Mouse (Mus musculus): ENCODE results near the gene Zfp879. TPM values are rescaled to one million over a fixed set of nuclear protein-coding genes. Genes with fewer than 3 reads are reported as not detected.

Gene Zfp879
- polyA plus RNA-seq, 1 experiment from 2014 or later = 0.49 TPM

DNA sequence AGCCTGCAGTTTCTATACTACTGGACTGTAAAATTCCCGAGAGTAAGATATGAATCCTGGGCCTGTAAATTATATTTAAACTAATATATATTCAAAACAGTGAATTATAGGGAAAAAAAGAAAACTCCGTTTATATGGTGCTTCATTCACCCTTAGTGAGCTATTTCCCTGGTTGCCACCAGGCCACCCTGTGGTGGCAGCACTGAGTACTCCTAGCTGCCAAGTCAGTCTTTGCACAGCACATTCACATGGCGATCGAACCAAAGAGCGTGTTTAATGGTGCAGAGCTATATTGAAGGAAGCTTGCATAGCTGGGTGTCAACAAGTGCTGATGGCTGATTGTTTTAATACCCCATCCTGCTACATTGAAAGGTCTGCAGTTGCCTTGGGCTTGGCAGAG, 5.7 kb upstream of the Zfp879 start:
- H3K4me3 ChIP-seq = no peak overlapping the region
- H3K9ac ChIP-seq = no peak overlapping the region
- no peak for ATAC-seq (ENCODE audit: extremely low read depth, insufficient number of reproducible peaks, low FRiP score, low TSS enrichment)
- WGBS = 70% methylated on average over 5 of the region's 5 CpGs
- H3K4me1 ChIP-seq = peaks cover 32% of the 10 kb centered on the region
- H3K27ac ChIP-seq (replicated peaks) = no peak overlapping the region
- H3K36me3 ChIP-seq = no peaks in the 10 kb centered on the region
- H3K27me3 ChIP-seq (replicated peaks) = peaks cover 67% of the 10 kb centered on the region
- peaks cover 8% of the 10 kb centered on the region; the same call in 1 of the 2 replicates for H3K9me3 ChIP-seq
- no peak overlapping the region for H3K4me2 ChIP-seq

DNA sequence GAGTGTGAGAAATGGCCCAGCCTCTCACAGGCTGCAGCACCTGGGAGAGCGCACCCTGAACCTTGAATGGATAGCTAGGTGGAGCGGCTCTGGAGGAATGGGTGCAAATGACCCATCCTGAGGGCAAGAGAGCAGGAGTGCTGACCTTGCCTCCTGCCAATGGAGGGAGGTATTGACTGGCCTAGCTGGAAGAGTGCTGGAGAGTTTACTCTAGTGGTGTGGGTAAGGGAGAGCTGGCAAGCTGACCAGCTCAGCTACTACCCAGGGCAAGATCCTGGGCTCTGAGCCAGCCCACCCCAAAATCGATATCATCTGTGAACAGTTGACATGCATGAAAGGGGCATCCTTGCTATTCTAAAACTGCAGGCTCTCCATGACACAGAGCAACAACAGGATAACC, 4.6 kb upstream of the Zfp879 start:
- H3K4me3 ChIP-seq = no peak overlapping the region
- H3K27me3 ChIP-seq (replicated peaks) = peaks cover 56% of the 10 kb centered on the region
- no peak overlapping the region for H3K9ac ChIP-seq
- peaks cover 30% of the 10 kb centered on the region for H3K4me1 ChIP-seq
- H3K36me3 ChIP-seq = no peaks in the 10 kb centered on the region
- H3K4me2 ChIP-seq = no peak overlapping the region
- peaks cover 8% of the 10 kb centered on the region; the same call in 1 of the 2 replicates for H3K9me3 ChIP-seq
- no peak for ATAC-seq (ENCODE audit: extremely low read depth, insufficient number of reproducible peaks, low FRiP score, low TSS enrichment)
- H3K27ac ChIP-seq (replicated peaks) = no peak overlapping the region
- 78% methylated on average over 3 of the region's 3 CpGs for WGBS

DNA sequence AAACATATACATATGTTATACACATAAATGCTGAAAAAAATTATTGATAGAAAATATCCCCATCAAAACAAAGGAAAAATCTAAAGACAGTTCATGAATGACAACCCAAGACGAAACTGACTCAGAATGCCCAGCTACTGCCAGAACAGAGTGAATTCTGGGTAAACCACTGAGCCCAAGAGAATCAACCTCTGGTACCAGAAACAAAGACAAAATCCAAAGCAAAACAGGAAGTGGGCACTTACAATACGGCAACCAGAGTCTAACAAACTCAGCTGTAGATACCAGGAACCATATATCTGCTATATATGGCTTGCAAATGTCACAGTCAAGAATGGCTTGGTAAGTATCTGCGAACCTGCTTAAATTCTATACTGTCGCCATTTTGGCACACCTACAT, 5.6 kb downstream of the Zfp879 start:
- Histone ChIP-seq H3K9ac (no peak overlapping the region), H3K27me3 (replicated peaks) (no peaks in the 10 kb centered on the region), H3K4me1 (peaks cover 4% of the 10 kb centered on the region; the same call in 1 of the 2 replicates), H3K9me3 (peaks cover 20% of the 10 kb centered on the region), H3K4me2 (no peak overlapping the region), H3K4me3 (no peak overlapping the region), H3K36me3 (peaks cover 20% of the 10 kb centered on the region), H3K27ac (replicated peaks) (no peak overlapping the region)
- WGBS = 68% methylated on average over 4 of the region's 4 CpGs
- ATAC-seq (ENCODE audit: extremely low read depth, insufficient number of reproducible peaks, low FRiP score, low TSS enrichment) = no peak

DNA sequence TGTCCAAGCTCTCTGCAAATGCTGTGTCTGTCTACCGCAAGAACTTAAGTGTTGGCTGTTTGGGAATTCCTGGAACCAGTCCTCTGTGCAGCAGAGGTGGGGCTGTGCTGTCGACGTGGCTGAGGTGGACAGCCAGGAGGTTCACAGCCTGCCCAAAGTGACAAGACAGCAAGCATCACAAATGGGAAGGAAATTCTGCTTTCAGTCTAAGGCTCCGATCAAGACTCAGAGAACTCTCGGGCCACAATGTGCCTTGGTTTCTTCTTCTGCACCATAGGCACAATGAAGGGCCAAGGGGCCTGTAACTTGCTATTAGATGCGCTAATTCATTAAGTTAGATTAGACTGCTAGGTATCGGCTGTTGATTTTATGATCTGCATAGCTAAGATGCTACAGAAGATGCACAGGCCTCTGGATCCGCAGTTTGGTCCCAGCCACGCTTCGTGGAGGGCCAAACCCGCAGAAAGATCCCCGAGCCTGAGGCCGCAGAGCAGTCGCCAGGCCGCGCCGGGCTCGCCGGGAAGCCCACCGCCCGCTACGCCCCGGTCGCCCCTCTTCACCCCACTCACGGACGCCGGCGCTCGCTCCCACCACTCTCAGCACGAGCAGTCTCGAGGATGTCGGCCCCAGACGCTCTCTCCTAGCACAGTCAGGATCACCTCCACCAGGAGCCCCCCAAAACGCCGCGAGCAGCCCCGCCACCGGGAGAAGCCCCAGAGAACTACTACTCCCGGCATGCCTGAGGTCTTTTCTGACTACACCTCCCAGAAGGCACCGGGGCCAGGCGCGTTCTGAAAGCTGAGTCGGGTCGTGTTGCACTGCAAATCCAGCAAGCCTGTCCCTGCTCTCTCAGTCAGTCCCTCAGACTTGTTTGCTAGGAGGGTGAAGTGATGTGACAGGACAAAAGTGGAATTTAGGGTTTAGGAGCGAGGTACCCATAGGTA, 14.1 kb downstream of the Zfp879 start, which contains the start of gene Zfp354c:
Gene Zfp354c (minus strand): TSS at position 715 of the 944 bp plus-strand sequence.
- H3K27me3 ChIP-seq (replicated peaks) = no peaks in the 10 kb centered on the region
- peak within 1 kb of the TSS; percentile 92 for H3K4me3 ChIP-seq
- peaks cover 43% of the 10 kb centered on the region for H3K36me3 ChIP-seq
- peaks cover 5% of the 10 kb centered on the region for H3K9me3 ChIP-seq
- H3K9ac ChIP-seq = peak within 1 kb of the TSS; percentile 94
- H3K27ac ChIP-seq (replicated peaks) = peak within 1 kb of the TSS; percentile 53
- H3K4me1 ChIP-seq = peaks cover 12% of the 10 kb centered on the region
- 1% methylated on average over 45 of the region's 45 CpGs for WGBS
- peak; percentile 89 for ATAC-seq (ENCODE audit: extremely low read depth, insufficient number of reproducible peaks, low FRiP score, low TSS enrichment)
- peak within 1 kb of the TSS; percentile 80 for H3K4me2 ChIP-seq

DNA sequence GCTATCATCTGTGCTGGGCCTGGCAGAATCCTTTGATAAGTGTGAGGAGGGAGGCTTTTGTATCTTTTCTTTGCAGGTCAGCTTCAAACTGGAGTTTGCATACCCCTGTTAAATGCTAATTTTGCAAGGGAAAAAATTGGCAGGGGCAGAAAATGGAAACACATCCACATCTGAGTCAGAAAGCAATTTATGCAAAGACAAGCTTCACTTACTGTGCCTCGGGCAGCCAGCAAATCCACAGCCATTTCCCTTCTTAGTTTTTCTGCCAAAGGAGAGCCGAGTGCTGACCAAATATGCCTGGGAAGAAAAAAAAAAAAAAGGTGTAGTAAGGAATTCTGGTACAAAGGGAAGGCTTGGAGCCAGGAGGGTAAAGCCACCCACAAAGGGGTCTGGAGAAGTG, 15.1 kb downstream of the Zfp879 start:
- no peak overlapping the region for H3K27ac ChIP-seq (replicated peaks)
- H3K4me2 ChIP-seq = peak overlapping the region; percentile 80
- peaks cover 48% of the 10 kb centered on the region for H3K36me3 ChIP-seq
- peaks cover 12% of the 10 kb centered on the region for H3K4me1 ChIP-seq
- ATAC-seq (ENCODE audit: extremely low read depth, insufficient number of reproducible peaks, low FRiP score, low TSS enrichment) = no peak
- peak overlapping the region; percentile 94; the same call in 1 of the 2 replicates for H3K9ac ChIP-seq
- H3K27me3 ChIP-seq (replicated peaks) = no peaks in the 10 kb centered on the region
- peak overlapping the region; percentile 92 for H3K4me3 ChIP-seq
- no peaks in the 10 kb centered on the region for H3K9me3 ChIP-seq
- WGBS = 57% methylated on average over 2 of the region's 2 CpGs

DNA sequence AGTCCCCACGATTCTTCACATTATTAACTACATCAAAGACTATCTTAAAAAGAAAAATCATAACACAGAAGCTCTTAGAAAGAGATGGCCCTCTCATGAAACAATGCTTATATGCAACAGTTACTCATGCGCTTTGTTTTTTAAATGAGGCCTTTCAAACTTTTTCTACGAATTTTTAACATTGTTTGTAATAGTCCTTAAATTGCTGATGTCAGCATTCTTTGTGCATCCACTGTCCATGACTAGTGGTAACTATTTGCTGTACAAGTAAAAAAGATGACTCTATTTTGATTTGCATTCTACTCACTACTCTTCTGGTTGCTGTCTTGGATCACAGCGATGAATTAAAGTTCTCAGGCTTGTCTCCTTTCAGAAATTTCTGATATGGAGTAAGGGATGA, 27.1 kb downstream of the Zfp879 start:
- no peak overlapping the region for H3K4me2 ChIP-seq
- H3K9me3 ChIP-seq = peaks cover 61% of the 10 kb centered on the region
- no peak overlapping the region for H3K9ac ChIP-seq
- H3K27me3 ChIP-seq (replicated peaks) = no peaks in the 10 kb centered on the region
- WGBS = 94% methylated on average over 4 of the region's 4 CpGs
- ATAC-seq (ENCODE audit: extremely low read depth, insufficient number of reproducible peaks, low FRiP score, low TSS enrichment) = no peak
- no peak overlapping the region for H3K27ac ChIP-seq (replicated peaks)
- H3K36me3 ChIP-seq = peaks cover 96% of the 10 kb centered on the region
- H3K4me3 ChIP-seq = no peak overlapping the region
- no peaks in the 10 kb centered on the region for H3K4me1 ChIP-seq

DNA sequence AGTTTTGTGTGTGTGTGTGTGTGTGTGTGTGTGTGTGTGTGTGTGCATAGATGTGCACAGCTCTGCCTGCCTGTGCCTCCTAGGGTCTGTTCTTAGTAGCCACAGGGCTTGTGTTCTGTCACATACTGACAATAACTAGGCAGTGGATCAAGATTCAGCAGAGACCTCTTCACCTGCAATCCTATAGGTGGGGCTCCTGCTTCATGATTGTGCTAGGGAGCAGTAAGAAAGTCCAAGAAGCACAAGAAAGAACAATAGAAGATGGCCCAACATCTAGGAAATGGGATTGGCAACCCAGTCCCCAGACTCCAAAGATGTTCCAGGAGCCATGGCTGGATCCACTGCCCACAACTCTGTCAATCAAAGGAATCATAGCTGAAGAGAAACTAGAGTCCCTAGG, 42.5 kb downstream of the Zfp879 start:
- H3K9ac ChIP-seq = no peak overlapping the region
- no peaks in the 10 kb centered on the region for H3K36me3 ChIP-seq
- H3K4me2 ChIP-seq = no peak overlapping the region
- H3K27me3 ChIP-seq (replicated peaks) = no peaks in the 10 kb centered on the region
- no peaks in the 10 kb centered on the region for H3K4me1 ChIP-seq
- H3K9me3 ChIP-seq = no peaks in the 10 kb centered on the region
- no peak for ATAC-seq (ENCODE audit: extremely low read depth, insufficient number of reproducible peaks, low FRiP score, low TSS enrichment)
- H3K27ac ChIP-seq (replicated peaks) = no peak overlapping the region
- H3K4me3 ChIP-seq = no peak overlapping the region

DNA sequence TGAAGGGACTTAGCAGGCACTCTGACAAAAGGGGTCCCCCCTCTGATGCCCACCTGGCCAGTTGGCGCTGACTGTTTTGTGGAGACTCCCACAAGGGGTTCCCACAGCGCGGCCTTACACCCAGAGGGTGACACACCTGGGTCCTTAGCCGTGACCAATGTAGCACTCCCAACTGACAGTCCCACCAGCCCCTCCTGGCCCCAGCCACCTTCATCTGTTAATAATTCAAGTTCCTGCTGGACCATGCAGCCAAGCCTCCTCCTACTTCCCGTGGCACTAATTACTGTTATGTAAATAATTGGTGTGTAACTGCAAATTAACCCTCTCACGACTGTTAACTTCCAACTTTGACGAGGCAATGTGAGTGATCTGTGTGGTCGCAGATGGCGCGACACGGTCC, 43.7 kb downstream of the Zfp879 start:
- Histone ChIP-seq H3K9ac (no peak overlapping the region), H3K4me3 (no peak overlapping the region), H3K27ac (replicated peaks) (no peak overlapping the region), H3K9me3 (no peaks in the 10 kb centered on the region), H3K4me1 (no peaks in the 10 kb centered on the region), H3K36me3 (no peaks in the 10 kb centered on the region), H3K4me2 (no peak overlapping the region), H3K27me3 (replicated peaks) (no peaks in the 10 kb centered on the region)
- WGBS = 74% methylated on average over 11 of the region's 11 CpGs
- ATAC-seq (ENCODE audit: extremely low read depth, insufficient number of reproducible peaks, low FRiP score, low TSS enrichment) = no peak

Other genes starting within 250 kb of the Zfp879 start
- 6.7 and 7.0 TPM in 2 replicates for gene Adamts2, start 239.5 kb downstream of the Zfp879 start, polyA plus RNA-seq (2015; fragmentation: Nextera tagmentation; extraction: Ambion mirVana)
- gene Zfp354c, start 13.8 kb downstream of the Zfp879 start, polyA plus RNA-seq (2015; fragmentation: Nextera tagmentation; extraction: Ambion mirVana) = 12.6 and 13.5 TPM in 2 replicates
- gene Grm6, start 9.1 kb upstream of the Zfp879 start, polyA plus RNA-seq (2015; fragmentation: Nextera tagmentation; extraction: Ambion mirVana) = not detected in 2 replicates
- 2.7 and 3.7 TPM in 2 replicates for gene Zfp454, start 46.1 kb upstream of the Zfp879 start, polyA plus RNA-seq (2015; fragmentation: Nextera tagmentation; extraction: Ambion mirVana)
- 6.9 and 8.4 TPM in 2 replicates for gene Zfp2, start 74.6 kb upstream of the Zfp879 start, polyA plus RNA-seq (2015; fragmentation: Nextera tagmentation; extraction: Ambion mirVana)
- 0.88 and 1.0 TPM in 2 replicates for gene Zfp354b, start 90.1 kb upstream of the Zfp879 start, polyA plus RNA-seq (2015; fragmentation: Nextera tagmentation; extraction: Ambion mirVana)
- not detected in 2 replicates for gene 4933414I15Rik, start 102.2 kb upstream of the Zfp879 start, polyA plus RNA-seq (2015; fragmentation: Nextera tagmentation; extraction: Ambion mirVana)
- not detected in 2 replicates for gene Prop1, start 112.2 kb upstream of the Zfp879 start, polyA plus RNA-seq (2015; fragmentation: Nextera tagmentation; extraction: Ambion mirVana)
- not detected in 2 replicates for gene Olfr1378, start 125.0 kb upstream of the Zfp879 start, polyA plus RNA-seq (2015; fragmentation: Nextera tagmentation; extraction: Ambion mirVana)
- gene Olfr1377, start 140.4 kb upstream of the Zfp879 start, polyA plus RNA-seq (2015; fragmentation: Nextera tagmentation; extraction: Ambion mirVana) = not detected in 2 replicates
- not detected in 2 replicates for gene Olfr51, start 162.0 kb upstream of the Zfp879 start, polyA plus RNA-seq (2015; fragmentation: Nextera tagmentation; extraction: Ambion mirVana)
- gene Olfr54, start 172.7 kb upstream of the Zfp879 start, polyA plus RNA-seq (2015; fragmentation: Nextera tagmentation; extraction: Ambion mirVana) = not detected in 2 replicates
- not detected in 2 replicates for gene Olfr1375, start 206.6 kb upstream of the Zfp879 start, polyA plus RNA-seq (2015; fragmentation: Nextera tagmentation; extraction: Ambion mirVana)
- gene Zfp354a, start 217.7 kb upstream of the Zfp879 start, polyA plus RNA-seq (2015; fragmentation: Nextera tagmentation; extraction: Ambion mirVana) = 5.1 and 5.3 TPM in 2 replicates

All from heart, embryonic 13.5 days (tissue).